Mouse (Mus musculus) retina, postnatal 1 day (tissue): Measurements from ENCODE around the gene Olfr867.

Source experiments
- DNase-seq: peaks from one replicate; pipeline ENCODE4 v3.0.0-alpha.2; 2012

The Olfr867 gene

DNA sequence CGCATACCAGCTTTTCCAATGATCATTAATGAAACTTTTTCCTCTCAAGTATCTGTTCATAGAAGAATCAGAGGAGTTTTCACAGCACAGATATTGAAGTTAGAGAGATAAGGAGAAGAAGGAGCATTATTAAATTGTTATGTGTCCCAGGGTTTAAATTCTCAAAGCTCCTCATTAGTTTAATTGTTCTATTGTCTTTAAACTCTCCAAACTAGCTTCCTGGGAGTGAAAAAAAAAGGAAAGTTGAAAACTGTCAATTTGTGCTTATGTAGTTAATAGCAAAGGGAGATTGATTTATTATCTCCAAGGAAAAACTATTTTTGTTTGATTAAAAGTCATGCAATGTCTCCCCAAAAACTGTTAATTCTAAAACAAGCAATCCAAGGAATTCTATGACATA is at the start of gene Olfr867:
Gene Olfr867, minus strand, starts transcription at position 101 of the 400 bp plus-strand sequence.
- DNase-seq, result no peak

DNA sequence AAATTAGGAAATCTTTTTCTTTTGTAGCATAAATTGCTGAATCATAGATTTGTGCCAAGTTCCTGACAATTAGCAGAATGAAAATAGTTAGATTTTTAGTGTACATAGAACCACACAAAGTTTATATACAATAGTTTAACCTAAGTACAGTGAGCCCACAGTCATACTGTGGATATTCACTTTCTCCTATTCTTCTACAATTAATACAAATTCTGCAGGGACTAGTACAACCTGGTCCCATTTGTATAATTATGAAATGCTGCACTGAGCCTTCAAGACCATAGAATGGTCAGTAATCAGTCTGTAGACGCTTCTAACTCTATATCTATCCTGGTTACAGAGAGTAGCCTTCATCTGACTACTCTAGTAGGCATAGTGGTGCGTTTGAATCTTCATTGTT is 41.0 kb upstream of the Olfr867 start, which contains the start of gene Olfr868:
Gene Olfr868, plus strand, starts transcription at position 301 of the 400 bp plus-strand sequence.
- DNase-seq, result no peak

DNA sequence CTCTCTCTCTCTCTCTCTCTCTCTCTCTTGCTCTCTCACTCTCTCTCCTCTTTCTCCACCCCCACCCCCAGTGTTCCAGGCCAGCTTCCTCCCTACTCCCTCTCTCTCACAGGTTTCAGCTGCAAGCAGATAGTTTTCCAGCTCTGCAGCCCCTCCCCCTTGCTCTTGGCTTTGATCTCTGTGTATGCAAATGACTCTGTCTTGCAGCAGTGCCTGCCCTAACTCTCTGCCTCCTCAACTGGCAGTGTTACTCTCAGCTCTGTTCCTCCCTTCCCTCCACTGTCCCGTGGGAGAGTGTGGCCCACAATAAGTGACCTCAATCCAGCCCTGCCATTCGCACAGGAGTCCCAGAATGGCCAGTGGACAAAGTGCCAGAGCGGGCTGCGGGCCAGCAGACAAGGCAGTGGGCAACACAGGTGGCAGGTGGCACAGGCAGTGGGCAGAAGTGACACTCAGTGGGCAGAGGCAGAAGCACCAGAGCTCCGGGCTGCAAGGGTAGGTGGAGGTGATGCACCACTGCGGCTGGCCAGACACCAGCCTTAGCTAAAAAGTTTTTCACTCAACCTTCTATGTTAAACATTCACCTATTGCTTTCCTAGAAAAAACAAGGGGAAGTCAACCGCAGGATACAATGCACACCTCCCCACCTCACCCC is 16.3 kb upstream of the Olfr867 start:
- no peak for DNase-seq

DNA sequence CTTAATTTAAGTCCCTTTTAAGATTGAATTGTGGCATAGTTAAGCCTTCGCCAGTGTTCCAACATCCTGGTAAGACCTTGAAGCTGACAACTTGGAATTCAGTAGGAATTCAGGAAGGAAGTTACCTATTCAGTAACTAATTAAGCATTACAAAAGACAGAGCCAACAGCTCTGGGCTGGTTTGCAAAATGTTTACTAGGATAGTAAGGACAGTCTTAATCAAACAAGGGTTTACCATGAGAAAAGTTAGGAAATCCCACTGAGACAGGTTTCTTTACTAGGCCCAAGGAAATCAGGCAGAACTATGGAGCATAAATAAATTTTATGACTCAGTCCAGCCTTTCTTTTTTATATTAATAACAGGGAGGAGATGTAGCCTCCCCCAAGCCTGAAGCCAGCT is 13.9 kb upstream of the Olfr867 start:
- DNase-seq, result no peak

DNA sequence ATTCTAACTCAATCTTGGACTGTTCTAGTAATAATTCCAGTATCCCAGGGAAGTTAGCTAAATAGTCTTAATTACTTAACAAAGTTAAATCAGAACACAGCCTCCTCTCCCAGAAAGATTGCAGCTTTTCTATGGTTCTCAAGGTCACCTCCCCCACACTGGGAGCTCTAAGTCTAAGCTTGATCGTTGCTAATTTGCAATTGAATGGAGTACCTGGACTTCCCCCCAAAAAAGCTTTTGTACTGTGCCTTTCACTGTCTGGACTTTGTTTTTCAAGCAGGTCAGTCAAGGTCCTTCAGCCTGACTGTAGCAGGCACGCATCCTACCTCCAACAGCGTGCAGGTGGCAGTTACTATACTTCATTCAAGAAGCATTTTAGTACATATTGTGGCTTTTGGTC is 12.9 kb upstream of the Olfr867 start:
- DNase-seq, result no peak

DNA sequence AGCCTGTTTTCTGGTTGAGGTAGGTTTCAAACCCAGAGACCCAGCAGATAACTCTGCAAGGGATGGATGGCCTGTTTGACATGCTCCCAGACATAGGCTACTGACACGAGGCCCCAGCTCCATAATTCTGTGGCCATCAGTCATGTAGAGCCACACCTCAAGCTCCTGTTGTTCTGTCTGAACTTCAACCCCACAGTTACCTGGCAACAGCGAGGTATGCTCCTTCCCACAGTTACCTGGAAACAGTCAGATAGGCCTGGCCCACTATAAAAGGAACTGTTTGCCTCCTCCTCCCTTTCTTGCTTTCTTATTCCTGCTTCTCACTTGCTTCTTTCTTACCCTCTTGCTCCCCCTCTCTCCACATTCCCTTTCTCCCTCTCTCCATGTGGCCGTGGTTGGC is 9.4 kb downstream of the Olfr867 start:
- no peak for DNase-seq

DNA sequence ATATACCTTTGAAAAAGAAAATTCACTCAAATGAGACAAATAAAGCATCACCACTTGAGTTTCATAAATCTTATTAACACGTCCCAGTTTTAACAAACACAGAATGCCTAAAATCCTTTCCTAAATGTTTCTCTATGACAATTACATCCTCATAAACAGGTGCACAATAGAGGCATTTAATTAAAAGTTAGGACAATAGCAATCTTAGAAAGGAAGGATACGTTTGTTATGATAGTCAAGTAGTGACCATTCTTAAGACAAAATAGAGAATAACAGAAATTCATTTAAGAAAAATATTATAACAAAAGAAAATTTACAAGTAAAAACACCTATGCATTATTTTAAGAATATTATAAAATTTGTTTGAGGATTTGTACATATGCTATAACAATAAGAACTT is 29.4 kb downstream of the Olfr867 start, which contains the start of gene Olfr866:
Gene Olfr866, minus strand, starts transcription at position 101 of the 400 bp plus-strand sequence.
- no peak for DNase-seq
